Mouse (Mus musculus): ENCODE results near the gene Pon2.

- TF ChIP-seq CTCF (IDR thresholded peaks at IDR 0.05; ENCODE audit: low read depth) (no peak), EP300 (optimal IDR thresholded peaks at IDR 0.05) (no peak)
These were observed 64.4 kb downstream of the Pon2 start for GRCm38 (mm10) chr6:5233812-5234211.
